Mouse (Mus musculus) heart, adult 2 months (tissue): Measurements from ENCODE around the gene Oas1c.

Experiments
- CTCF ChIP-seq: fragments of 200-600 bp; IDR thresholded peaks from 2 replicates; pipeline ENCODE4 v1.8.1; 2022; ENCODE audit warnings: antibody characterized with exemption, mild to moderate bottlenecking, moderate library complexity
- EP300 ChIP-seq: fragments of 200-500 bp; IDR thresholded peaks from 2 replicates; pipeline ENCODE4 v1.6.1; 2011; ENCODE audit warnings: low read depth, low read length, control low read depth; ENCODE audit not compliant: insufficient read depth
- POLR2A ChIP-seq: fragments of 200-500 bp; IDR thresholded peaks from 2 replicates; pipeline ENCODE4 v1.6.1; 2011; ENCODE audit warnings: mild to moderate bottlenecking, low read depth, low read length, control low read depth; ENCODE audit not compliant: insufficient read depth

DNA sequence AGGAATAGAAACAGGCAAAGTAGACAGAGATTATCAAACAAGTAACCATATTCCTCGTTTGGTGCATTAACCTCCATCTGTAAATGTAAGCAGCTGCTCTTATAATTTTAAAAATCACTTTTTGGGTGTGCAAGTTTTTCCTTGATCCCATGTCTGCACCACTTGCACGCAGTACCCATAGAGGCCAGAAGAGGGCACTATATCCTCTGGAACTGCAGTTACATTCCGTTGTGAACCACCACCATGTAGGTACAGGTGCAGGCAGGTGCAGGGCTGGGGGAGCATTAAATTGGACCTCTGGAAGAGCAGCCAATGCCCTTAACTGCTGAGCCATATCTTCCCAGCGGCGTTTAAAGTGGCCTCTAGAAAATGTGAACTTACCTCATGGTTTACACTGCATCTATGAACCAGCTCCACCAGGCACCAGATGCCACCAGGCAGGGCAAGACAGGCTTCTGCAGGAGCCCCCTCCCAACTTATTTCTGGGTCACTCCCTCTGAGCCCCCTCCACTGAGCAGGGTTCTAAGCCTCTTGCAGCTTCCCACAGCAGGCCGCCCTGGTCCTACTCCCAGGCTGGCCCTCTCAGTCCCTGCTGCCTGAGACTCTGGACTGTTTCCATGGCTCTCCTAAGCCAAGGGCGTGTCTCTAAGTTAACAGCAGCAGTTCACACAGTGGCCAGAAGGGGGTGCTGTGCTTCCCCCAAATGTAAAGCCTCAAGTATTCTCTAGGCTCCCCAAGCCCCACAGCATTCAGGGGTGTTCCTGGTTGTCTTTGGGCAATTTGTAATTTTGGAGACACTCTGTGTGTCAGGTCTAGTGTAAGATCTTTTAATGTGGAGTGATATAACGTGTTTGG is 24.6 kb upstream of the Oas1c start:
- TF ChIP-seq POLR2A (no peak), CTCF (peak; percentile 78), EP300 (no peak)
